Mouse (Mus musculus): Measurements from ENCODE around the gene Tango2. TPM values are rescaled to one million over a fixed set of nuclear protein-coding genes. Genes with fewer than 3 reads are reported as not detected.

The Tango2 gene
- polyA plus RNA-seq, 1 experiment from 2014 or later: 28.2 TPM

GRCm38 (mm10) chr16:18378489-18378888, 30.6 kb upstream of the Tango2 start:
- no peak overlapping the region for H3K4me2 ChIP-seq (ENCODE audit: low read depth, low read length)
- 11% methylated on average over 1 of the region's 1 CpGs for WGBS

DNA sequence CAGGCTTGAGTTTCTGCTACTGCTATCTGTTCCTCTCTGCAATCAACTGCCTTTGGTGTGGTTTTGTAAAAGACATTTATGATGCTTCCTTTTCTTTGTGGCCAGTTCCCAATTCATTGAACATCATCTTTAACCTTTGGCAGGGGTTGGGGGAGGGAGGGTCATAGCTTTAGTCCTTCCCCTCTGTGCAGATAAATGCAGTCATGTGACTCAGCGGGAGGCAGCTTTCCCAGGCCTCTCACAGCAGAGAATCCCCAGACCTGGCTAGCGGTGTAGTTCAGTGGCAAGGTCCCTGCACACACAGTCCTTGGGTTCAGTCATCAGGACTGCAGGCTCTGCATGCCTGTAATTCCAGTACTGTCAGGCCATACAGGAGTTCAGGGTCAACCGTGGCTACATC, 29.3 kb upstream of the Tango2 start:
- H3K27ac ChIP-seq (replicated peaks; ENCODE audit: low read depth, low read length): no peak overlapping the region
- H3K4me2 ChIP-seq (ENCODE audit: low read depth, low read length): no peak overlapping the region
- DNase-seq (ENCODE audit: low spot score) (no peak), ATAC-seq (ENCODE audit: low read depth) (no peak)
- no peak overlapping the region for H3K9ac ChIP-seq (ENCODE audit: low read depth, low read length)
- no peaks in the 10 kb centered on the region for H3K27me3 ChIP-seq (replicated peaks; ENCODE audit: control insufficient read depth, insufficient read depth, low read length)
- 30% methylated on average over 3 of the region's 3 CpGs for WGBS
- H3K36me3 ChIP-seq (ENCODE audit: control insufficient read depth, insufficient read depth, low read length): no peaks in the 10 kb centered on the region
- H3K4me1 ChIP-seq (ENCODE audit: control insufficient read depth, insufficient read depth, low read length): peaks cover 15% of the 10 kb centered on the region
- H3K9me3 ChIP-seq (ENCODE audit: control insufficient read depth, low read length): no peaks in the 10 kb centered on the region
- no peak overlapping the region for H3K4me3 ChIP-seq (ENCODE audit: low read depth, low read length)

More at GRCm38 (mm10) chr16:18378489-18378888, 30.6 kb upstream of the Tango2 start:
- ATAC-seq (ENCODE audit: low read depth) (no peak), DNase-seq (ENCODE audit: low spot score) (no peak)
- Histone ChIP-seq H3K4me1 (ENCODE audit: control insufficient read depth, insufficient read depth, low read length) (peaks cover 16% of the 10 kb centered on the region), H3K27ac (replicated peaks; ENCODE audit: low read depth, low read length) (no peak overlapping the region), H3K9ac (ENCODE audit: low read depth, low read length) (no peak overlapping the region), H3K9me3 (ENCODE audit: control insufficient read depth, low read length) (no peaks in the 10 kb centered on the region), H3K36me3 (ENCODE audit: control insufficient read depth, insufficient read depth, low read length) (no peaks in the 10 kb centered on the region), H3K4me3 (ENCODE audit: low read depth, low read length) (no peak overlapping the region), H3K27me3 (replicated peaks; ENCODE audit: control insufficient read depth, insufficient read depth, low read length) (no peaks in the 10 kb centered on the region)

DNA sequence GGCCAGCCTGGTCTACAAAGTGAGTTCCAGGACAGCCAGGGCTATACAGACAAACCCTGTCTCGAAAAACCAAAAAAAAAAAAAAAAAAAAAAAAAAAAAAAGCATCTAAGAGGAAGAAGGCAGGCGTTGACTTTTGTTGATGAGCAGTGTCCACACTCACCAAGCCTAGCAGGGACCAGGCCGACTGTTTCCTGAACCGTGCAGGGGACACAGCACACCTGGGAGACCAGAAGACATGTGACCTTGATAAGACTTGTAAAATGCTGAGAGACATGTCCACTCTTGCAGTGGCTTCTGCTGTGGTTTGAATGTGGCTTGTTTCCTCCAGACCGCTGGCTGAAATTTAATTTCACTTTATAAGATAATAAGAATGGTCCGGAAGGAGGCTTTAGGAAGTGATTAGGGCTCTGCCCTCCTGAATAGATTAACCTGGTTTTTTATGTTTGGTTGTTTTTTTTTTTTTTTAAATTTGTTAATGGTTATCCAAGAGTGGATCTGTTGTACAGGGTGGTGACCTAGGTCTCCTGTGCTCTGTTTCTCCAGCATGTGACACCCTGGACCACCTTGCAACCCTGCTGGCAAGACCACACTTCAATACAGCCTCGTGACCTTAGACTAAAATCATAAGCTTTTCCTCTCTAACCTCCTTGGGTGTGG, 28.5 kb upstream of the Tango2 start:
- Histone ChIP-seq H3K9me3 (ENCODE audit: control insufficient read depth, low read length) (no peaks in the 10 kb centered on the region), H3K4me1 (ENCODE audit: control insufficient read depth, insufficient read depth, low read length) (peaks cover 7% of the 10 kb centered on the region; the same call in 1 of the 2 replicates), H3K27me3 (replicated peaks; ENCODE audit: control insufficient read depth, insufficient read depth, low read length) (no peaks in the 10 kb centered on the region), H3K4me2 (ENCODE audit: low read depth, low read length) (no peak overlapping the region), H3K9ac (ENCODE audit: low read depth, low read length) (no peak overlapping the region), H3K36me3 (ENCODE audit: control insufficient read depth, insufficient read depth, low read length) (no peaks in the 10 kb centered on the region), H3K4me3 (ENCODE audit: low read depth, low read length) (no peak overlapping the region), H3K27ac (replicated peaks; ENCODE audit: low read depth, low read length) (no peak overlapping the region)
- WGBS: 74% methylated on average over 6 of the region's 7 CpGs
- ATAC-seq (ENCODE audit: low read depth): no peak
- no peak for DNase-seq (ENCODE audit: low spot score)

DNA sequence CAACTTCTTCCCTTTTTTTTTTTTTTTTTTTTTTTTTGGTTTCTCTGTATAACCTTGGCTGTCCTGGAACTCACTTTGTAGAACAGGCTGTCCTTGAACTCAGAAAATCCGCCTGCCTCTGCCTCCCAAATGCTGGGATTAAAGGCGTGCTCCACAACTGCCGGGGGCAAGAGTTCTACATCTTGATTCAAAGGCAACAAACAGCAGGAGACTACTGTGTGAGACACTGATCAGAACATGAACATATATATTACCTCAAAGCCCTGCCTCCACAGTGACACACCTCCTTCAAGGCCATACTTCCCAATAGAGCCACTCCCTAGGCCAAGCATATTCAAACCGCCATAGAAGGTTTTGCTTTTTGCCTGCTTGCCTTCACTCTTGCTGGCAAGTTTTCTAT, 25.7 kb upstream of the Tango2 start:
- Histone ChIP-seq H3K9me3 (ENCODE audit: control insufficient read depth, low read length) (no peaks in the 10 kb centered on the region), H3K27me3 (replicated peaks; ENCODE audit: control insufficient read depth, insufficient read depth, low read length) (no peaks in the 10 kb centered on the region), H3K9ac (ENCODE audit: low read depth, low read length) (no peak overlapping the region), H3K4me1 (ENCODE audit: control insufficient read depth, insufficient read depth, low read length) (no peaks in the 10 kb centered on the region), H3K36me3 (ENCODE audit: control insufficient read depth, insufficient read depth, low read length) (no peaks in the 10 kb centered on the region), H3K4me3 (ENCODE audit: low read depth, low read length) (no peak overlapping the region), H3K4me2 (ENCODE audit: low read depth, low read length) (no peak overlapping the region), H3K27ac (replicated peaks; ENCODE audit: low read depth, low read length) (no peak overlapping the region)
- no peak for ATAC-seq (ENCODE audit: low read depth)
- no peak for DNase-seq (ENCODE audit: low spot score)
- WGBS: 87% methylated on average over 4 of the region's 4 CpGs

DNA sequence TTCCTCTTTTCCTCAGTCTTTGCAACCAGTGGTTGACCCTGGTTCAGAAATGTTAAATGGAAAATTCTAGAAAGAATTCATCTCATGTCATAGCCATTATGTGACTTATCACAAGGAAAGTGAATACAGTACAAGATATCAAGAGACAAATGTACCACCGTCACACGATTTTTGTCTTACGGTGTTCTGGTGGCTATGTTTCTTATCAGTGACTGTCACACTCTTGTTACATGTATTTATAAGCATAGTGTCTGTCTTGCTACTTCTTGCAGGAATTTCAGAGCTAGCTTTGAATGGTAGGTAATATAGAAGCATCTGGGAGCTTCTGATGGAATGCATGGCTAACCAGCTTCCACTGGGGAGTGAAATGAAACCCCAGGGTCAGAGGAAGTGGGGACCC, 22.3 kb upstream of the Tango2 start:
- H3K9ac ChIP-seq (ENCODE audit: low read depth, low read length): no peak overlapping the region
- no peaks in the 10 kb centered on the region for H3K9me3 ChIP-seq (ENCODE audit: control insufficient read depth, low read length)
- H3K27me3 ChIP-seq (replicated peaks; ENCODE audit: control insufficient read depth, insufficient read depth, low read length): no peaks in the 10 kb centered on the region
- H3K27ac ChIP-seq (replicated peaks; ENCODE audit: low read depth, low read length): no peak overlapping the region
- H3K4me1 ChIP-seq (ENCODE audit: control insufficient read depth, insufficient read depth, low read length): no peaks in the 10 kb centered on the region
- DNase-seq (ENCODE audit: low spot score) (no peak), ATAC-seq (ENCODE audit: low read depth) (no peak)
- H3K4me2 ChIP-seq (ENCODE audit: low read depth, low read length): no peak overlapping the region
- no peak overlapping the region for H3K4me3 ChIP-seq (ENCODE audit: low read depth, low read length)
- WGBS: 95% methylated on average over 3 of the region's 3 CpGs
- no peaks in the 10 kb centered on the region for H3K36me3 ChIP-seq (ENCODE audit: control insufficient read depth, insufficient read depth, low read length)

GRCm38 (mm10) chr16:18366849-18367248, 18.9 kb upstream of the Tango2 start:
- H3K4me1 ChIP-seq (ENCODE audit: control insufficient read depth, insufficient read depth, low read length): no peaks in the 10 kb centered on the region
- H3K4me2 ChIP-seq (ENCODE audit: low read depth, low read length): no peak overlapping the region
- no peak overlapping the region for H3K4me3 ChIP-seq (ENCODE audit: low read depth, low read length)
- no peaks in the 10 kb centered on the region for H3K36me3 ChIP-seq (ENCODE audit: control insufficient read depth, insufficient read depth, low read length)
- DNase-seq (ENCODE audit: low spot score): peak; percentile 47
- H3K9me3 ChIP-seq (ENCODE audit: control insufficient read depth, low read length): no peaks in the 10 kb centered on the region
- ATAC-seq (ENCODE audit: low read depth): no peak
- WGBS: 66% methylated on average over 4 of the region's 4 CpGs
- no peaks in the 10 kb centered on the region for H3K27me3 ChIP-seq (replicated peaks; ENCODE audit: control insufficient read depth, insufficient read depth, low read length)
- no peak overlapping the region for H3K27ac ChIP-seq (replicated peaks; ENCODE audit: low read depth, low read length)
- H3K9ac ChIP-seq (ENCODE audit: low read depth, low read length): no peak overlapping the region

DNA sequence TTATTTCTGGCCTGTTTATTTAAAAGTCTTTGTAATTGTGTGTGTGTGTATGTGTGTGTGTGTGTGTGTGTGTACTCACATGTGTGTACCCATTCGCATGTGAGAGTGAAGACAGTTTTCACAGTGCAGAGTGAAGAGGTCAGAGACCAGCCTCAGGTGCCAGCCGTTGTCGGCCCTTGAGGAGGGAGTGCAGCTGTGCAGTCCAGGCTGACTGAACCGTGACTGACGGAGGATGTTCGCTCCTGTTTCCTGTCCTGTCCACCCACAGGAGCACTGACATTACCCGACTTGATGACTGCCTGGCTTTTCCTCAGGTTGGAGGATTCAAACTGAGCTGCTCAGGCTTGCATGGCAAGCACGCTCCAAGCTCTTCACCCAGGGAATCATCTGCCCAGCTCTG, 15.0 kb upstream of the Tango2 start:
- Histone ChIP-seq H3K4me1 (ENCODE audit: control insufficient read depth, insufficient read depth, low read length) (no peaks in the 10 kb centered on the region), H3K9me3 (ENCODE audit: control insufficient read depth, low read length) (no peaks in the 10 kb centered on the region), H3K27ac (replicated peaks; ENCODE audit: low read depth, low read length) (no peak overlapping the region), H3K36me3 (ENCODE audit: control insufficient read depth, insufficient read depth, low read length) (no peaks in the 10 kb centered on the region), H3K4me3 (ENCODE audit: low read depth, low read length) (no peak overlapping the region), H3K4me2 (ENCODE audit: low read depth, low read length) (no peak overlapping the region), H3K9ac (ENCODE audit: low read depth, low read length) (no peak overlapping the region), H3K27me3 (replicated peaks; ENCODE audit: control insufficient read depth, insufficient read depth, low read length) (no peaks in the 10 kb centered on the region)
- DNase-seq (ENCODE audit: low spot score) (no peak), ATAC-seq (ENCODE audit: low read depth) (no peak)
- 66% methylated on average over 8 of the region's 8 CpGs for WGBS

DNA sequence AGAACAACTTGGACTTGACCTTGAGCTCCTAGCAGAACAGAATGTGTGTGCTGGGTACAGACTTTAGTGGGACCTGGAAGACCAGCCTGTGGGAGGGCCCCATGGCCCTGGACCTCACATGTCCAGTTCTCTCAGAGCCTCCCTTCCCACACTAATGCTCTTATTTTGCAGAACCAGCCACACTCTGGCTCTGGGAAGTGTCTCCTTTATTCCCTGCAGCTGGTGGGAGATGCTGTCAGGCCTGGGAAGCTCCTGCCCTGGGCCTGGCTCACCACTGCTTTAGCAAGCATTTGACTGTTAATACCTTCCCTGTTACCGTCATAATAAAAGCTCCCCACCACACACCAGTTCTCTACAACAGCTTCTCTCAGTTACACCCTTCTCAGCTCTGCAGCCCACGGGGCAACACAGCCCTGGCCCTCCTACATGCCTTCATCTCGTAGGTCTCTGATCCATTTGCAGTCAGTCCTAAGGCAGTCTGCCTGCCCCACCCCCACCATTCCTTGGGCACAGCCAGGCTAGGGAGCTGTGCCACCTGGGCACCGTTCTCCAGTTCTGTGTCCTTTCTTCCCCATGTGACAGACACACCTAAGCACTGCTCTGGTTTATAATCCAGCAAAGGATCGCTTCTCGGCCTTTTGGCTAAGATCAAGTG, 12.4 kb upstream of the Tango2 start:
- WGBS: 72% methylated on average over 6 of the region's 6 CpGs
- Histone ChIP-seq H3K27me3 (replicated peaks; ENCODE audit: control insufficient read depth, insufficient read depth, low read length) (no peaks in the 10 kb centered on the region), H3K4me1 (ENCODE audit: control insufficient read depth, insufficient read depth, low read length) (no peaks in the 10 kb centered on the region), H3K36me3 (ENCODE audit: control insufficient read depth, insufficient read depth, low read length) (no peaks in the 10 kb centered on the region), H3K9ac (ENCODE audit: low read depth, low read length) (no peak overlapping the region), H3K9me3 (ENCODE audit: control insufficient read depth, low read length) (no peaks in the 10 kb centered on the region), H3K27ac (replicated peaks; ENCODE audit: low read depth, low read length) (no peak overlapping the region), H3K4me3 (ENCODE audit: low read depth, low read length) (no peak overlapping the region), H3K4me2 (ENCODE audit: low read depth, low read length) (no peak overlapping the region)
- DNase-seq (ENCODE audit: low spot score) (no peak), ATAC-seq (ENCODE audit: low read depth) (no peak)

- ATAC-seq (ENCODE audit: low read depth) (no peak), DNase-seq (ENCODE audit: low spot score) (no peak)
- Histone ChIP-seq H3K4me3 (ENCODE audit: low read depth, low read length) (no peak overlapping the region), H3K4me1 (ENCODE audit: control insufficient read depth, insufficient read depth, low read length) (no peaks in the 10 kb centered on the region), H3K27ac (replicated peaks; ENCODE audit: low read depth, low read length) (no peak overlapping the region), H3K4me2 (ENCODE audit: low read depth, low read length) (no peak overlapping the region), H3K9ac (ENCODE audit: low read depth, low read length) (no peak overlapping the region), H3K36me3 (ENCODE audit: control insufficient read depth, insufficient read depth, low read length) (no peaks in the 10 kb centered on the region), H3K9me3 (ENCODE audit: control insufficient read depth, low read length) (no peaks in the 10 kb centered on the region), H3K27me3 (replicated peaks; ENCODE audit: control insufficient read depth, insufficient read depth, low read length) (no peaks in the 10 kb centered on the region)
- 84% methylated on average over 6 of the region's 6 CpGs for WGBS
Measured at GRCm38 (mm10) chr16:18357977-18358376, 10.1 kb upstream of the Tango2 start.
